Mouse (Mus musculus) myocyte (in vitro differentiated cells): ENCODE data around the gene Dda1.

ENCODE experiments used
- CEBPB ChIP-seq: IDR thresholded peaks from 2 replicates; pipeline ENCODE4 v1.6.1; 2011; ENCODE audit warnings: mild to moderate bottlenecking, moderate library complexity; ENCODE audit not compliant: poor library complexity, insufficient read depth, severe bottlenecking
- E2F4 ChIP-seq: IDR thresholded peaks from one replicate; pipeline ENCODE4 v1.6.1; 2011; ENCODE audit warnings: mild to moderate bottlenecking, control low read depth, moderate library complexity; ENCODE audit not compliant: insufficient read depth
- MAX ChIP-seq: IDR thresholded peaks from one replicate; pipeline ENCODE4 v1.6.1; 2011; ENCODE audit warnings: low read depth, mild to moderate bottlenecking, control low read depth
- MYOG ChIP-seq, 3 experiments: IDR thresholded peaks; one replicate each; pipeline ENCODE4 v1.6.1; 2011; ENCODE audit warnings: control low read depth in 2 of 3, low read depth in 2 of 3, mild to moderate bottlenecking in 2 of 3; ENCODE audit not compliant: insufficient read length in 2 of 3, control insufficient read depth in 1 of 3, insufficient read depth in 1 of 3
- POLR2A ChIP-seq: IDR thresholded peaks from one replicate; pipeline ENCODE4 v1.6.1; 2011; ENCODE audit warnings: low read depth, mild to moderate bottlenecking, control low read depth, moderate library complexity; ENCODE audit not compliant: insufficient read length
- POLR2AphosphoS2 ChIP-seq: IDR thresholded peaks from one replicate; pipeline ENCODE4 v1.6.1; 2011; ENCODE audit warnings: low read depth, control low read depth; ENCODE audit not compliant: insufficient read length
- TCF3 ChIP-seq: IDR thresholded peaks from one replicate; pipeline ENCODE4 v1.6.1; 2011; ENCODE audit warnings: low read depth, control low read depth; ENCODE audit not compliant: insufficient read length
- USF1 ChIP-seq: IDR thresholded peaks from one replicate; pipeline ENCODE4 v1.6.1; 2011; ENCODE audit warnings: low read depth, mild to moderate bottlenecking, control low read depth, moderate library complexity

GRCm38 (mm10) chr8:71451777-71452176, 17.2 kb upstream of the Dda1 start:
- no peak for TF ChIP-seq CEBPB
- TF ChIP-seq POLR2A = no peak
- TF ChIP-seq USF1 = no peak
- TF ChIP-seq MYOG (IDR thresholded peaks at IDR 0.05; ENCODE audit: control insufficient read depth in 1 of 3, insufficient read depth in 1 of 3, insufficient read length in 2 of 3, low read depth in 2 of 3) = no peak
- no peak for TF ChIP-seq TCF3
- TF ChIP-seq E2F4 = no peak
- TF ChIP-seq MAX = no peak
- TF ChIP-seq POLR2AphosphoS2 = no peak
